Mouse (Mus musculus): ENCODE measurements around the gene Cog5. TPM values are rescaled to one million over a fixed set of nuclear protein-coding genes. Genes with fewer than 3 reads are reported as not detected.

The Cog5 gene
- total and polyA plus RNA-seq, 3 experiments = 34.8 to 42.7 (median 39.3) TPM

- Histone ChIP-seq H3K4me1 (ENCODE audit: control insufficient read depth in 1 of 2, insufficient read depth in 2 of 2) (peaks cover 0 to 11% of the 10 kb centered on the region in 2 experiments; a peak in 1 of 4 replicates), H3K9ac (ENCODE audit: insufficient read depth, low read depth) (no peak overlapping the region), H3K27ac (ENCODE audit: insufficient read depth, low read depth) (no peak overlapping the region), H3K4me3 (replicated peaks in 1 of 3; ENCODE audit: low read depth in 2 of 3, low read length in 2 of 3, poor library complexity in 1 of 3) (no peak overlapping the region), H3K4me2 (ENCODE audit: insufficient read depth, low read depth, poor library complexity, severe bottlenecking) (no peak overlapping the region), H3K36me3 (replicated peaks in 1 of 2; ENCODE audit: control insufficient read depth in 1 of 2, insufficient read depth in 1 of 2, low read length in 1 of 2) (peaks cover 5 to 34% of the 10 kb centered on the region in 2 experiments), H3K9me3 (replicated peaks; ENCODE audit: low read length) (no peaks in the 10 kb centered on the region), H3K79me2 (replicated peaks; ENCODE audit: control insufficient read depth, extremely low read depth, insufficient read depth, poor library complexity, severe bottlenecking) (no peaks in the 10 kb centered on the region), H3K27me3 (replicated peaks) (no peaks in the 10 kb centered on the region)
- in situ Hi-C loops (cut with MboI; ENCODE audit: low pct_ligation_motif_present, low pct_unique_long_range_greater_than_20kb, low sequenced_read_pairs) (no loop called here), dilution Hi-C loops (cut with MboI; ENCODE audit: extremely low pct_ligation_motif_present, extremely low pct_unique_long_range_greater_than_20kb, low sequenced_read_pairs) (no loop called here)
- TF ChIP-seq ZKSCAN1 (IDR thresholded peaks at IDR 0.05; ENCODE audit: borderline replicate concordance, low read depth, low read length) = no peak
- DNase-seq (ENCODE audit: extremely low read depth) = no peak
Observed at GRCm38 (mm10) chr12:31819520-31819919, 164.9 kb downstream of the Cog5 start.

DNA sequence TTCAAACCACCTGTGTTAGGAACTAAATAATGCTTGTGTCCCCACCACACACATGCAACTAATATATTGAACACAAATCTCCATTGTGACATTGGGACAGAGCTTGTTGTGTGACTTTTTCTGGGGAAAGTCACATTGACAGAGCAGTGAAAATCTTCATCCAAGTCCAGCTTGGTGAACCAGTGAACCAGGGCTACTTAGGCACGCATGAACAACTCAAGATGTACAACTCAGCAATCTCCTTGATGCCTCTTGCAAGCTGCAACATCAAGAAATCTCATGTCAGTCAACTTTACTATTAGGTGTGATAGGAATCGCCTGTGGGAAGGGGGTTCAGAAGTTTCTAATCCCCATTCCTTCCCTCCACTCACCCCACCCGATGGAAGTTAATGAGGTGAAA lies 169.0 kb downstream of the Cog5 start:
- no peaks in the 10 kb centered on the region for H3K9me3 ChIP-seq (replicated peaks; ENCODE audit: low read length)
- TF ChIP-seq EP300 (IDR thresholded peaks at IDR 0.05; ENCODE audit: low read length) (no peak), NELFE (IDR thresholded peaks at IDR 0.05; ENCODE audit: low read depth, low read length) (no peak), TBP (conservative IDR thresholded peaks at IDR 0.05; ENCODE audit: low read depth, low read length) (no peak)
- H3K4me2 ChIP-seq (ENCODE audit: insufficient read depth, low read depth, poor library complexity, severe bottlenecking) = no peak overlapping the region
- in situ Hi-C loops (cut with MboI; ENCODE audit: low pct_ligation_motif_present, low pct_unique_long_range_greater_than_20kb, low sequenced_read_pairs) (no loop called here), dilution Hi-C loops (cut with MboI; ENCODE audit: extremely low pct_ligation_motif_present, extremely low pct_unique_long_range_greater_than_20kb, low sequenced_read_pairs) (no loop called here)
- H3K4me3 ChIP-seq (replicated peaks in 1 of 3; ENCODE audit: low read depth in 2 of 3, low read length in 2 of 3, poor library complexity in 1 of 3) = no peak overlapping the region
- peaks cover 5 to 37% of the 10 kb centered on the region in 2 experiments for H3K36me3 ChIP-seq (replicated peaks in 1 of 2; ENCODE audit: control insufficient read depth in 1 of 2, insufficient read depth in 1 of 2, low read length in 1 of 2)
- no peak overlapping the region for H3K27ac ChIP-seq (ENCODE audit: insufficient read depth, low read depth)
- H3K4me1 ChIP-seq (ENCODE audit: control insufficient read depth in 1 of 2, insufficient read depth in 2 of 2) = peaks cover 0 to 7% of the 10 kb centered on the region in 2 experiments; a peak in 1 of 4 replicates
- H3K9ac ChIP-seq (ENCODE audit: insufficient read depth, low read depth) = no peak overlapping the region
- no peaks in the 10 kb centered on the region for H3K27me3 ChIP-seq (replicated peaks)
- no peak for DNase-seq (ENCODE audit: extremely low read depth)
- H3K79me2 ChIP-seq (replicated peaks; ENCODE audit: control insufficient read depth, extremely low read depth, insufficient read depth, poor library complexity, severe bottlenecking) = no peaks in the 10 kb centered on the region

GRCm38 (mm10) chr12:31824831-31825230 lies 170.2 kb downstream of the Cog5 start:
- dilution Hi-C loops (cut with MboI; ENCODE audit: extremely low pct_ligation_motif_present, extremely low pct_unique_long_range_greater_than_20kb, low sequenced_read_pairs) = no loop called here
- DNase-seq (ENCODE audit: extremely low read depth) = no peak
- TF ChIP-seq BHLHE40 (IDR thresholded peaks at IDR 0.05; ENCODE audit: low read depth, low read length) (no peak), IRF4 (IDR thresholded peaks at IDR 0.05; ENCODE audit: low read depth, low read length) (no peak), HCFC1 (IDR thresholded peaks at IDR 0.05; ENCODE audit: low read depth, low read length) (no peak), ZKSCAN1 (IDR thresholded peaks at IDR 0.05; ENCODE audit: borderline replicate concordance, low read depth, low read length) (no peak)
- H3K27me3 ChIP-seq (replicated peaks) = no peaks in the 10 kb centered on the region
- H3K4me1 ChIP-seq (ENCODE audit: control insufficient read depth in 1 of 2, insufficient read depth in 2 of 2) = peaks cover 0 to 7% of the 10 kb centered on the region in 2 experiments; a peak in 1 of 4 replicates
- H3K4me2 ChIP-seq (ENCODE audit: insufficient read depth, low read depth, poor library complexity, severe bottlenecking) = no peak overlapping the region
- peaks cover 2 to 34% of the 10 kb centered on the region in 2 experiments for H3K36me3 ChIP-seq (replicated peaks in 1 of 2; ENCODE audit: control insufficient read depth in 1 of 2, insufficient read depth in 1 of 2, low read length in 1 of 2)
- H3K79me2 ChIP-seq (replicated peaks; ENCODE audit: control insufficient read depth, extremely low read depth, insufficient read depth, poor library complexity, severe bottlenecking) = no peaks in the 10 kb centered on the region
- H3K9me3 ChIP-seq (replicated peaks; ENCODE audit: low read length) = no peaks in the 10 kb centered on the region
- in situ Hi-C loops (cut with MboI; ENCODE audit: low pct_ligation_motif_present, low pct_unique_long_range_greater_than_20kb, low sequenced_read_pairs) = no loop called here
- no peak overlapping the region for H3K27ac ChIP-seq (ENCODE audit: insufficient read depth, low read depth)
- no peak overlapping the region for H3K9ac ChIP-seq (ENCODE audit: insufficient read depth, low read depth)
- no peak overlapping the region for H3K4me3 ChIP-seq (replicated peaks in 1 of 3; ENCODE audit: low read depth in 2 of 3, low read length in 2 of 3, poor library complexity in 1 of 3)

Measured in CH12.LX (cell line).